Mouse (Mus musculus) limb, embryonic 11.5 days (tissue): ENCODE measurements around the gene B4galnt3. TPM values are rescaled to one million over a fixed set of nuclear protein-coding genes. Genes with fewer than 3 reads are reported as not detected.
A peak's percentile ranks its signal among the peaks of the same experiment; 100 is the strongest.

Experiments
- ATAC-seq: fragments of 200-750 bp; cut with Nextera tagmentation; 2 replicates; pipeline ENCODE4 v1.8.0; 2017; ENCODE audit warnings: low read depth; ENCODE audit not compliant: insufficient number of reproducible peaks, low FRiP score, low TSS enrichment
- DNase-seq: peaks from one replicate; pipeline ENCODE4 v3.0.0-alpha.2; 2015; ENCODE audit warnings: low spot score
- H3K27ac ChIP-seq: fragments of 300-500 bp; sonication (generic); replicated peaks from 2 replicates; pipeline ENCODE4 v1.5.1; 2014; ENCODE audit warnings: low read depth, mild to moderate bottlenecking, low read length
- H3K27me3 ChIP-seq: fragments of 300-500 bp; sonication (generic); 2 replicates; pipeline ENCODE4 v1.6.1; 2014; ENCODE audit warnings: mild to moderate bottlenecking, low read length, mixed read lengths; ENCODE audit not compliant: control insufficient read depth, insufficient read depth
- H3K36me3 ChIP-seq: fragments of 300-500 bp; sonication (generic); 2 replicates; pipeline ENCODE4 v1.6.1; 2014; ENCODE audit warnings: mild to moderate bottlenecking, low read length, moderate library complexity, mixed read lengths; ENCODE audit not compliant: control insufficient read depth, insufficient read depth
- H3K4me1 ChIP-seq: fragments of 300-500 bp; sonication (generic); 2 replicates; pipeline ENCODE4 v1.6.1; 2014; ENCODE audit warnings: low read length, mixed read lengths; ENCODE audit not compliant: control insufficient read depth, insufficient read depth
- H3K4me2 ChIP-seq: fragments of 300-500 bp; sonication (generic); 2 replicates; pipeline ENCODE4 v1.6.1; 2014; ENCODE audit warnings: low read depth, mild to moderate bottlenecking, moderate library complexity; ENCODE audit not compliant: severe bottlenecking
- H3K4me3 ChIP-seq: fragments of 300-500 bp; sonication (generic); 2 replicates; pipeline ENCODE4 v1.5.1; 2014; ENCODE audit warnings: low read depth, low read length
- H3K9ac ChIP-seq: fragments of 300-500 bp; sonication (generic); 2 replicates; pipeline ENCODE4 v1.6.1; 2014; ENCODE audit warnings: mild to moderate bottlenecking, low read length
- H3K9me3 ChIP-seq: fragments of 300-500 bp; sonication (generic); 2 replicates; pipeline ENCODE4 v1.6.1; 2016; ENCODE audit warnings: low read length; ENCODE audit not compliant: control insufficient read depth
- WGBS: fragments of 180-500 bp; shearing (Covaris S2); extraction: QIAGEN DNeasy Blood & Tissue Kit; methylation state at CpG from one replicate; pipeline ENCODE4 v1.1.7; 2014; 5-methylcytosine and 5-hydroxymethylcytosine counted together
- polyA plus RNA-seq: library from polyadenylated mRNA; unstranded; fragments of >200 nt; fragmentation: Nextera tagmentation; extraction: Ambion mirVana; gene quantifications from 2 replicates; pipeline ENCODE4 v1.2.1, GENCODE M21; 2014

The B4galnt3 gene
- polyA plus RNA-seq, 1 experiment from 2014 or later: 0.19 TPM

DNA sequence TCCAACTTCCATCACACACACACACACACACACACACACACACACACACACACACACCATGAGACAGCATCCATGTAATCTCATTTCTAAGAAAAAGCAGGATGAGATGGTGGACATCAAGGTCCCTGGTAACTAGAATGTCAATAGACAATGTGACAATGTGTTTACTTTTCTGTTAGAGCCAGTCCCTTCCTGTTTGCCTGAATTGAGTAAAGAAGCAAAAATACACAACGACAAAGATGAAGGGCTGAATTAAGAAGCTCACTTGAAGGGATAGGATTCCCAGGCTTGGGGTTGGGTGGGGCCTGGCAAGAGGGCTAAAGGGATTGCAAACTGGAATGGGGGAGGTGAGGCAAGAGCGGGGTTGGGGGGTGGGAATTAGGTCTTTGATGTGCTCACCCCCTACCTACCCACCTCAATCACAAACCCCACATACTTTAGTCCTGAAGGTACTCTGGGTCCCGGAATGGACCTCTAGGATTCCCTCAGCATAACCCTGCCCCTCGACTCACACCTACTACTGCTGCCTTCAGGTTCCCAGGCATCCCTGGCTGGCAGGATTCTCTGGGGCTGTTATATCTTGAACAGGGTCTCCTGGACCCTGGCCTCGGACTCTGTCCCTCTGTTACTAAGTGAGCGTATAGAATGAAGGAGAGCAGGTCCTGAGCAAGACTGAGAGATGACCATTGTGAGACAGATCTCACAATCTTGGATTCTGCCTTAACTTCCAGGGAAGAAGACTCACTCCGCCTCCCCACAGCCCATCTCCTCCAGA, 102.8 kb downstream of the B4galnt3 start:
- H3K27me3 ChIP-seq: no peaks in the 10 kb centered on the region
- peaks cover 7% of the 10 kb centered on the region; the same call in 1 of the 2 replicates for H3K4me1 ChIP-seq
- DNase-seq (no peak), ATAC-seq (no peak)
- WGBS: 48% methylated on average over 7 of the region's 7 CpGs
- H3K4me3 ChIP-seq: no peak overlapping the region
- H3K9ac ChIP-seq: no peak overlapping the region
- H3K27ac ChIP-seq: no peak overlapping the region
- no peaks in the 10 kb centered on the region for H3K9me3 ChIP-seq
- no peak overlapping the region for H3K4me2 ChIP-seq
- H3K36me3 ChIP-seq: no peaks in the 10 kb centered on the region

GRCm38 (mm10) chr6:120190912-120191311, 103.4 kb downstream of the B4galnt3 start:
- H3K4me2 ChIP-seq: no peak overlapping the region
- no peaks in the 10 kb centered on the region for H3K36me3 ChIP-seq
- DNase-seq (no peak), ATAC-seq (no peak)
- no peak overlapping the region for H3K4me3 ChIP-seq
- H3K4me1 ChIP-seq: peaks cover 7% of the 10 kb centered on the region; the same call in 1 of the 2 replicates
- H3K9me3 ChIP-seq: no peaks in the 10 kb centered on the region
- no peak overlapping the region for H3K27ac ChIP-seq
- 39% methylated on average over 4 of the region's 4 CpGs for WGBS
- no peak overlapping the region for H3K9ac ChIP-seq
- H3K27me3 ChIP-seq: no peaks in the 10 kb centered on the region

GRCm38 (mm10) chr6:120190365-120190764, 104.0 kb downstream of the B4galnt3 start:
- no peak for ATAC-seq
- Histone ChIP-seq H3K27ac (no peak overlapping the region), H3K36me3 (no peaks in the 10 kb centered on the region)

GRCm38 (mm10) chr6:120189287-120189686, 105.1 kb downstream of the B4galnt3 start:
- Histone ChIP-seq H3K27ac (no peak overlapping the region), H3K9ac (no peak overlapping the region), H3K27me3 (no peaks in the 10 kb centered on the region), H3K9me3 (no peaks in the 10 kb centered on the region), H3K36me3 (no peaks in the 10 kb centered on the region), H3K4me2 (no peak overlapping the region), H3K4me1 (peaks cover 7% of the 10 kb centered on the region; the same call in 1 of the 2 replicates), H3K4me3 (no peak overlapping the region)
- ATAC-seq (no peak), DNase-seq (no peak)
- 86% methylated on average over 5 of the region's 5 CpGs for WGBS

More at GRCm38 (mm10) chr6:120190365-120190764, 104.0 kb downstream of the B4galnt3 start:
- peaks cover 7% of the 10 kb centered on the region; the same call in 1 of the 2 replicates for H3K4me1 ChIP-seq
- no peak overlapping the region for H3K4me3 ChIP-seq
- H3K27me3 ChIP-seq: no peaks in the 10 kb centered on the region
- H3K9me3 ChIP-seq: no peaks in the 10 kb centered on the region
- H3K4me2 ChIP-seq: no peak overlapping the region
- H3K9ac ChIP-seq: no peak overlapping the region
- 88% methylated on average over 4 of the region's 4 CpGs for WGBS
- no peak for DNase-seq

- no peaks in the 10 kb centered on the region for H3K9me3 ChIP-seq
- 19% methylated on average over 24 of the region's 24 CpGs for WGBS
- ATAC-seq: peak; percentile 48
- peak; percentile 68 for DNase-seq
- H3K36me3 ChIP-seq: no peaks in the 10 kb centered on the region
- H3K4me2 ChIP-seq: peak overlapping the region; percentile 43; the same call in 1 of the 2 replicates
- no peaks in the 10 kb centered on the region for H3K27me3 ChIP-seq
- no peak overlapping the region for H3K4me3 ChIP-seq
- H3K27ac ChIP-seq: no peak overlapping the region
- 0 out of 2 replicates have a peak overlapping the region, but pooled peaks have one; percentile 2 for H3K9ac ChIP-seq
- H3K4me1 ChIP-seq: peaks cover 7% of the 10 kb centered on the region; the same call in 1 of the 2 replicates
Measured at GRCm38 (mm10) chr6:120188376-120189235, 105.8 kb downstream of the B4galnt3 start.

GRCm38 (mm10) chr6:120187587-120188176, 106.7 kb downstream of the B4galnt3 start:
- ATAC-seq: no peak
- Histone ChIP-seq H3K27me3 (no peaks in the 10 kb centered on the region), H3K9me3 (no peaks in the 10 kb centered on the region), H3K9ac (no peak overlapping the region), H3K4me3 (no peak overlapping the region), H3K4me2 (peak overlapping the region; percentile 43), H3K27ac (no peak overlapping the region), H3K36me3 (no peaks in the 10 kb centered on the region), H3K4me1 (peaks cover 7% of the 10 kb centered on the region; the same call in 1 of the 2 replicates)
- 11% methylated on average over 18 of the region's 18 CpGs for WGBS
- DNase-seq: peak; percentile 65

GRCm38 (mm10) chr6:120186594-120186993, 107.8 kb downstream of the B4galnt3 start:
- no peaks in the 10 kb centered on the region for H3K36me3 ChIP-seq
- H3K9ac ChIP-seq: no peak overlapping the region
- no peak overlapping the region for H3K27ac ChIP-seq
- no peak overlapping the region for H3K4me3 ChIP-seq
- no peaks in the 10 kb centered on the region for H3K27me3 ChIP-seq
- DNase-seq (no peak), ATAC-seq (no peak)
- peaks cover 7% of the 10 kb centered on the region; the same call in 1 of the 2 replicates for H3K4me1 ChIP-seq
- no peaks in the 10 kb centered on the region for H3K9me3 ChIP-seq
- H3K4me2 ChIP-seq: no peak overlapping the region
- 57% methylated on average over 3 of the region's 3 CpGs for WGBS

DNA sequence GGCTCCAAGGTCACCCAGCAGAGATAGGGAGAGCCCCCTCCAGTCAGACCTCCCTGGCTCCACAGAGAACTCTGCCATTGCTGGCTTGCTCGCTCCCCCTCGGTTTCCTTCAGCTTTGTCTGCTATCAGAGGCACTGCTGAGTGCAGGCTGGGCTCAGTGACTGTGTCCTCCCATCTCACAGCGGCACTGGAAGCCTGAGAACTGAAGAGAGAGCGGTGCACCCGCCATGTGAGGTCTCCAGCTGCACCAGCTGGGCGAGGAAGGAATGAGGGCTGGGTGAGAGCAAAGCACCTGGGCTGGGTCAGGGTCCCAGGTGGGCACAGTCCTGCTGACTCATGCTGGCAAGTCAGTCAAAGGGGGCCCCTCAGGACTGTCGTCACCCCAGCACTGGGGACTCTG, 108.6 kb downstream of the B4galnt3 start:
- H3K4me3 ChIP-seq: no peak overlapping the region
- 67% methylated on average over 7 of the region's 7 CpGs for WGBS
- H3K9ac ChIP-seq: no peak overlapping the region
- no peak overlapping the region for H3K4me2 ChIP-seq
- no peak for ATAC-seq
- H3K9me3 ChIP-seq: no peaks in the 10 kb centered on the region
- no peaks in the 10 kb centered on the region for H3K27me3 ChIP-seq
- H3K36me3 ChIP-seq: no peaks in the 10 kb centered on the region
- H3K27ac ChIP-seq: no peak overlapping the region
- peaks cover 7% of the 10 kb centered on the region; the same call in 1 of the 2 replicates for H3K4me1 ChIP-seq
- no peak for DNase-seq
